In the genomic region with DNA sequence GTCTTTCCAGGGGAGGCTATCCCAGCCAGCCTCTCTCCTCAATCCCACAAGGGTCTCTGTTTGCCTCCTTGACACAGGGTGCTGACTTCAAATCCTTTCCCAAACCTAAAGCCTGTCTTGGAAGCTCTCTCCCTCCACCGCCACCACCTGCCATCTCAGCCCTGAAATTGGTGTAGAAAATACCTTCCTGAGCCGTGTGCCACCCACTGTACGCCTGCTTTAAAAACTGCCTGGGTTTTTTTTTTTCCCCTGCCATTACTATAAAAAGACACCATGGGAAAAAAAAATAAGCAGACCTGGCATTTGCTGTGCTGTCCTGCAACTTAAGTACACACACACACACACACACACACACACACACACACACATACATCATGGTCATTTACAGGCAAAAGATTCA, we compare ENCODE assay signal across 12 mouse cellular contexts. TPM values are rescaled to one million over a fixed set of nuclear protein-coding genes. Genes with fewer than 3 reads are reported as not detected.
DNase-seq lines count a peak whose midpoint lies in the region; ATAC-seq and TF ChIP-seq lines count a peak whose summit lies in the region.
"Had no signal": no experiment of that assay in that cellular context is flagged by ENCODE, and none has a peak within 500 bp of the region (broad histone marks: within the 10 kb centered on the region; RNA-seq: fewer than 3 reads in every experiment).

No protein-coding gene starts in this region.

- H3K4me3 ChIP-seq in heart, embryonic 13.5 days, result peak overlapping the region; percentile 67
- no peak overlapping the region for H3K4me3 ChIP-seq in lung, postnatal 0 days (ENCODE audit: low read depth, low read length)
- H3K4me3 ChIP-seq in intestine, embryonic 14.5 days (ENCODE audit: low read depth, low read length), result no peak overlapping the region
- H3K4me3 ChIP-seq in stomach, embryonic 15.5 days (replicated peaks), result no peak overlapping the region; the same call in 1 of the 2 replicates
- H3K4me3 ChIP-seq: midbrain, embryonic 12.5 days had no signal

- no peak for ATAC-seq in heart, embryonic 13.5 days (ENCODE audit: extremely low read depth, insufficient number of reproducible peaks, low FRiP score, low TSS enrichment)
- ATAC-seq in lung, postnatal 0 days, result no peak
- no peak for ATAC-seq in intestine, embryonic 14.5 days (replicated peaks; ENCODE audit: low FRiP score, low TSS enrichment, low read depth)
- ATAC-seq in stomach, embryonic 15.5 days (ENCODE audit: insufficient read depth, low FRiP score, low read depth), result no peak
- ATAC-seq in megakaryocyte, adult 5-6 weeks (ENCODE audit: poor library complexity, severe bottlenecking), result no peak

- peaks cover 82% of the 10 kb centered on the region for H3K4me1 ChIP-seq in heart, embryonic 13.5 days
- peaks cover 14% of the 10 kb centered on the region for H3K4me1 ChIP-seq in lung, postnatal 0 days (ENCODE audit: insufficient read depth, low read depth, low read length)
- peaks cover 39% of the 10 kb centered on the region for H3K4me1 ChIP-seq in intestine, embryonic 14.5 days (replicated peaks; ENCODE audit: control insufficient read depth, insufficient read depth, low read length)
- H3K4me1 ChIP-seq in stomach, embryonic 15.5 days, result peaks cover 68% of the 10 kb centered on the region

- peak overlapping the region; percentile 76 for H3K4me2 ChIP-seq in heart, embryonic 13.5 days
- peak overlapping the region; percentile 74 for H3K4me2 ChIP-seq in lung, postnatal 0 days (replicated peaks; ENCODE audit: low read depth, low read length)
- peak overlapping the region; percentile 20 for H3K4me2 ChIP-seq in intestine, embryonic 14.5 days (ENCODE audit: low read length)
- H3K4me2 ChIP-seq in stomach, embryonic 15.5 days, result peak overlapping the region; percentile 29; the same call in 1 of the 2 replicates

- 63% methylated on average over 3 of the region's 3 CpGs for WGBS in heart, embryonic 13.5 days
- WGBS in lung, postnatal 0 days, result 74% methylated on average over 3 of the region's 3 CpGs
- WGBS in intestine, embryonic 14.5 days, result 89% methylated on average over 3 of the region's 3 CpGs
- WGBS in stomach, embryonic 15.5 days, result 81% methylated on average over 3 of the region's 3 CpGs

- TF ChIP-seq EP300 in lung, postnatal 0 days (IDR thresholded peaks at IDR 0.05), result no peak

- TF ChIP-seq CTCF in lung, postnatal 0 days (IDR thresholded peaks at IDR 0.05), result no peak

- H3K27me3 ChIP-seq in heart, embryonic 13.5 days (replicated peaks), result peaks cover 33% of the 10 kb centered on the region
- no peaks in the 10 kb centered on the region for H3K27me3 ChIP-seq in lung, postnatal 0 days (replicated peaks; ENCODE audit: insufficient read depth, low read length)
- H3K27me3 ChIP-seq in intestine, embryonic 14.5 days (replicated peaks; ENCODE audit: control insufficient read depth, insufficient read depth, low read length), result peaks cover 20% of the 10 kb centered on the region
- H3K27me3 ChIP-seq in stomach, embryonic 15.5 days (replicated peaks), result peaks cover 18% of the 10 kb centered on the region

- H3K9ac ChIP-seq in heart, embryonic 13.5 days, result peak overlapping the region; percentile 86
- H3K9ac ChIP-seq in lung, postnatal 0 days (replicated peaks; ENCODE audit: low read depth), result no peak overlapping the region
- no peak overlapping the region for H3K9ac ChIP-seq in intestine, embryonic 14.5 days (ENCODE audit: low read length)
- no peak overlapping the region for H3K9ac ChIP-seq in stomach, embryonic 15.5 days
- H3K9ac ChIP-seq: midbrain, embryonic 12.5 days had no signal

- H3K36me3 ChIP-seq in heart, embryonic 13.5 days, result no peaks in the 10 kb centered on the region
- no peaks in the 10 kb centered on the region for H3K36me3 ChIP-seq in lung, postnatal 0 days (ENCODE audit: insufficient read depth, low read length)
- no peaks in the 10 kb centered on the region for H3K36me3 ChIP-seq in intestine, embryonic 14.5 days (ENCODE audit: control insufficient read depth, insufficient read depth, low read length)
- 0 out of 2 replicates have a peak, but pooled peaks cover 3% of the 10 kb centered on the region for H3K36me3 ChIP-seq in stomach, embryonic 15.5 days
- H3K36me3 ChIP-seq: midbrain, embryonic 12.5 days had no signal

- H3K27ac ChIP-seq in heart, embryonic 13.5 days (replicated peaks), result no peak overlapping the region
- H3K27ac ChIP-seq in lung, postnatal 0 days (ENCODE audit: low read length), result no peak overlapping the region
- H3K27ac ChIP-seq in intestine, embryonic 14.5 days (ENCODE audit: low read depth), result no peak overlapping the region
- no peak overlapping the region for H3K27ac ChIP-seq in stomach, embryonic 15.5 days
- H3K27ac ChIP-seq: midbrain, embryonic 12.5 days had no signal

- H3K9me3 ChIP-seq in heart, embryonic 13.5 days, result peaks cover 8% of the 10 kb centered on the region
- H3K9me3 ChIP-seq in lung, postnatal 0 days (ENCODE audit: low read length), result no peaks in the 10 kb centered on the region
- no peaks in the 10 kb centered on the region for H3K9me3 ChIP-seq in intestine, embryonic 14.5 days (ENCODE audit: control insufficient read depth, low read length)
- no peaks in the 10 kb centered on the region for H3K9me3 ChIP-seq in stomach, embryonic 15.5 days
- H3K9me3 ChIP-seq: midbrain, embryonic 12.5 days had no signal

- DNase-seq in heart, postnatal 4 days, result no peak
- DNase-seq in lung, postnatal 0 days (ENCODE audit: low spot score), result no peak
- no peak for DNase-seq in lung, postnatal 36 days
- no peak for DNase-seq in intestine, embryonic 14.5 days (ENCODE audit: low spot score)
- no peak for DNase-seq in gastrocnemius, postnatal 10 days
- DNase-seq: cerebellum, adult 8-10 months had no signal

RNA-seq across cellular contexts. Expression of a gene that starts 4.7 kb away (rescaled TPM):
- 39.6 and 43.5 TPM in 2 replicates for polyA plus RNA-seq in heart, embryonic 13.5 days (2015; fragmentation: Nextera tagmentation; extraction: Ambion mirVana)
- total RNA-seq in heart, postnatal 4 days (2021), result 100 to 1,000 TPM; 191 to 208 TPM
- polyA plus RNA-seq in lung, postnatal 0 days (2015; fragmentation: Nextera tagmentation; extraction: Ambion mirVana), result 26.9 and 33.4 TPM in 2 replicates
- polyA plus RNA-seq in intestine, embryonic 14.5 days (2014; fragmentation: Nextera tagmentation; extraction: Ambion mirVana), result 39.7 and 46.5 TPM in 2 replicates
- polyA plus RNA-seq in stomach, embryonic 15.5 days (2015; fragmentation: Nextera tagmentation; extraction: Ambion mirVana), result 31.3 and 37.7 TPM in 2 replicates
- total RNA-seq in gastrocnemius, postnatal 10 days (2021), result 100 to 1,000 TPM in 1 of 2 experiments, 10 to 100 TPM in 1; 90.1 to 127 TPM
- total RNA-seq in megakaryocyte, adult 5-6 weeks (2015), result 151 and 156 TPM in 2 replicates
- total RNA-seq in megakaryocyte, adult 5-6 weeks (2017), result 88.0 and 90.9 TPM in 2 replicates

RNA-seq across cellular contexts. Expression of a gene that starts 45.3 kb away (rescaled TPM):
- not detected in 2 replicates for polyA plus RNA-seq in heart, embryonic 13.5 days (2015; fragmentation: Nextera tagmentation; extraction: Ambion mirVana)
- not detected for total RNA-seq in heart, postnatal 4 days (2021)
- polyA plus RNA-seq in lung, postnatal 0 days (2015; fragmentation: Nextera tagmentation; extraction: Ambion mirVana), result not detected in 2 replicates
- not detected in 2 replicates for polyA plus RNA-seq in intestine, embryonic 14.5 days (2014; fragmentation: Nextera tagmentation; extraction: Ambion mirVana)
- not detected in 2 replicates for polyA plus RNA-seq in stomach, embryonic 15.5 days (2015; fragmentation: Nextera tagmentation; extraction: Ambion mirVana)
- not detected for total RNA-seq in gastrocnemius, postnatal 10 days (2021)
- total RNA-seq in megakaryocyte, adult 5-6 weeks (2015), result not detected in 2 replicates
- total RNA-seq in megakaryocyte, adult 5-6 weeks (2017), result not detected in 2 replicates
- total RNA-seq: gastrocnemius, adult 8-10 months had no signal
- polyA plus RNA-seq: midbrain, embryonic 12.5 days had no signal

RNA-seq across cellular contexts. Expression of a gene that starts 58.5 kb away (rescaled TPM):
- polyA plus RNA-seq in heart, embryonic 13.5 days (2015; fragmentation: Nextera tagmentation; extraction: Ambion mirVana), result 0.08 TPM in 1 of 2 replicates, not detected in the other
- under 1 TPM; 0.24 to 0.34 TPM for total RNA-seq in heart, postnatal 4 days (2021)
- 0.04 TPM in 1 of 2 replicates, not detected in the other for polyA plus RNA-seq in lung, postnatal 0 days (2015; fragmentation: Nextera tagmentation; extraction: Ambion mirVana)
- polyA plus RNA-seq in intestine, embryonic 14.5 days (2014; fragmentation: Nextera tagmentation; extraction: Ambion mirVana), result 0.07 TPM in 1 of 2 replicates, not detected in the other
- polyA plus RNA-seq in stomach, embryonic 15.5 days (2015; fragmentation: Nextera tagmentation; extraction: Ambion mirVana), result 0.15 and 0.31 TPM in 2 replicates
- under 1 TPM; 0.19 to 0.32 TPM for total RNA-seq in gastrocnemius, postnatal 10 days (2021)
- 0.41 TPM in 1 of 2 replicates, not detected in the other for total RNA-seq in megakaryocyte, adult 5-6 weeks (2015)
- 0.04 TPM in 1 of 2 replicates, not detected in the other for total RNA-seq in megakaryocyte, adult 5-6 weeks (2017)
- total RNA-seq: gastrocnemius, adult 8-10 months had no signal
- polyA plus RNA-seq: activated CD4-positive, CD25-positive, alpha-beta regulatory T cell, adult 4 months; midbrain, embryonic 12.5 days had no signal

Comparison
In these comparisons a context has a peak if more than half of its experiments do, and no peak if none do; other contexts are left out.
1. H3K4me2 ChIP-seq: peak in every context shown above with its lines; median percentile 76 in heart, embryonic 13.5 days; 74 in lung, postnatal 0 days; 29 in stomach, embryonic 15.5 days; 20 in intestine, embryonic 14.5 days.